Mouse (Mus musculus): ENCODE results near the gene Hrh3. TPM values are rescaled to one million over a fixed set of nuclear protein-coding genes. Genes with fewer than 3 reads are reported as not detected.

Hrh3 gene
- polyA plus RNA-seq, 1 experiment: 0.15 TPM

DNA sequence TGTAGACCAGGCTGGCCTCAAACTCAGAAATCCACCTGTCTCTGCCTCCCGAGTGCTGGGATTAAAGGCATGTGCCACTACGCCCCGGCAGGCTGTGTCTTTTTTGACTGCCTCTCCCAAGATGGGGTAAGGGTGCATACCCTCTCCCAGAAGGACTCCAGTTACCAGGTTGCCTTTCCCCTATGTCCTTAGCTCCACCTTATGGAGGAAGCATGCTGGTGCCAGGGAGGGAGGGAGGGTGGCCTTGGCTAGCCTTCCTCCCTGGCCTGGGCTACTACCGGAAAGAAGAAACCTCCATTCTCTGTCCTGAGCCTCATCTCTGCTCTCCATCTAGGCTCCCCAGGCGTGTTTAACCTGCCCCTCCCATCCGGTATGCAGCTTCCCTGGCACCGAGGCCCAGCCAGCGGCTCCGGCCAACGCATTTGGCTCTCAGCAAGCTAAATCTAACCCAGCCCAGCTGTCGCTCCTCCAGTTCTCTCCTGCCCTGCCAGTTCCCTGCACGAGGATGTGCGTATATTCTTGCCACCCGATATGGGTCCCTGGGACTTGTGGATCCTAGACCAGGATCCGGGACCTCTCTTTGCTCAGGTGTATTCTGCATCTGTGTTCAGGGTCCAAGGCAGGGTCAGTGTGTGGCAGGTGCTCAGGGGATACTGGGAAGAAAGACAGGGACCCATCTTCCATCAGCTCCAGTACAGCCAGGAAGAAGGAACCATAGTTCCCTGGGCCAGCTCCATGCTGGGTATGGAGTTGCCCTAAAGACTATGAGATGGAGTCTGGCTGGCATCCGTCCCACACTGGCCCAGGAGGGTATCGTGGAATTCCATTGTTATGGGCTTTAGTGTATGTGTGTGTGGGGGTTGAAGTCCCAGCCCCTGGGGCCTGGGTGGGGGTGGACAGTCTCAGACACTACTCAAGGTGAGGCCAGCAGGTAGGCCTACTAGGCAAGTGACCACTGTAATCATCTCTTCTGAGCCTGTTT lies 9.9 kb upstream of the Hrh3 start:
- H3K4me3 ChIP-seq (replicated peaks; ENCODE audit: extremely low read depth, low read depth, low read length): no peak overlapping the region
- peak; percentile 68 for DNase-seq
- TF ChIP-seq CTCF (IDR thresholded peaks at IDR 0.05; ENCODE audit: insufficient read depth, low read length) (peak; percentile 50), POLR2A (IDR thresholded peaks at IDR 0.05; ENCODE audit: borderline replicate concordance, extremely low read depth, low read depth, low read length) (no peak)
- H3K4me1 ChIP-seq (ENCODE audit: control insufficient read depth, insufficient read depth, low read length): peaks cover 44% of the 10 kb centered on the region
- 26% methylated on average over 17 of the region's 17 CpGs for WGBS

DNA sequence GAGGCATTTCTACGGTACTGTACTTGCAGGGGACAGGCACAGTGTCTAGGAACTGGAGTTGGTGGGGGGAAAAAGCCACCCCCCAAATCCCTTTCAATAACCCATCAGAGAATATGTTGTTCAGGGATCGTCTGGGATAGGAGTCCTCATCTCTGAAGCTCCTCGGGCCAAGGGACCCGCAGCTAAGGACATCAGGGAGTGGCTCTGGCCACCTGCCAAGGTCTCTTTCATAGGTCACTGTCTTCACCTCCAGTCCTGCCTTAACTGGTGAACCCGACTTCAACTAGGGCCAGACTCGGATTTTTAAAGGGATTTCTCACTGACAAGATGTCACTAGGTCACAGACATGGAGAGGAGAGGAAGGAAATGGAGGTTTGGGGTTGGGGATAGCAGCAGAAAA lies 4.0 kb upstream of the Hrh3 start:
- WGBS: 31% methylated on average over 6 of the region's 6 CpGs
- Histone ChIP-seq H3K4me3 (replicated peaks; ENCODE audit: extremely low read depth, low read depth, low read length) (no peak overlapping the region), H3K4me1 (ENCODE audit: control insufficient read depth, insufficient read depth, low read length) (peaks cover 3% of the 10 kb centered on the region; the same call in 1 of the 2 replicates)
- TF ChIP-seq CTCF (IDR thresholded peaks at IDR 0.05; ENCODE audit: insufficient read depth, low read length) (no peak), POLR2A (IDR thresholded peaks at IDR 0.05; ENCODE audit: borderline replicate concordance, extremely low read depth, low read depth, low read length) (no peak)
- no peak for DNase-seq

DNA sequence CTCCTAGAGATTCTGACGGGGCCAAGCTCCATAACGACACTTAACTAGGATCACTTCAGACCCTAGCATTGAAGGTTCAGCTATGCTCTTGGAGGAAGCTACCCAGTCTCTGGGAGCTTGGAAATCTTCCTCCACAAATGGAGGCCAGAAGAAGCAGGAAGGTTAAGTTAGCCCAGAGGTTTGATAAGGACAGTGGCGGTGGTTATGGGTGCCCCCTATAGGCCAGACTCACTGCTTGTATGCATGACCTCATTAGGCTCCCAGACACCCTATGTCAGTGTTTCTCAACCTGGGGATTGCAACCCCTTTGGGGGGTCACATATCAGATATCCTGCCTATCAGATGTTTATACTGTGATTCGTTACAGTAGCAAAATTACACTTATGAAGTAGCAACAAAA lies 2.8 kb upstream of the Hrh3 start:
- DNase-seq: no peak
- TF ChIP-seq POLR2A (IDR thresholded peaks at IDR 0.05; ENCODE audit: borderline replicate concordance, extremely low read depth, low read depth, low read length) (no peak), CTCF (IDR thresholded peaks at IDR 0.05; ENCODE audit: insufficient read depth, low read length) (peak; percentile 20; the same call in 1 of the 2 replicates)
- Histone ChIP-seq H3K4me3 (replicated peaks; ENCODE audit: extremely low read depth, low read depth, low read length) (no peak overlapping the region), H3K4me1 (ENCODE audit: control insufficient read depth, insufficient read depth, low read length) (peaks cover 3% of the 10 kb centered on the region; the same call in 1 of the 2 replicates)
- 66% methylated on average over 4 of the region's 4 CpGs for WGBS

- TF ChIP-seq CTCF (IDR thresholded peaks at IDR 0.05; ENCODE audit: insufficient read depth, low read length): no peak
- DNase-seq: no peak
- WGBS: 33% methylated on average over 8 of the region's 8 CpGs
- Histone ChIP-seq H3K4me1 (ENCODE audit: control insufficient read depth, insufficient read depth, low read length) (peaks cover 3% of the 10 kb centered on the region; the same call in 1 of the 2 replicates), H3K4me3 (replicated peaks; ENCODE audit: extremely low read depth, low read depth, low read length) (no peak overlapping the region)
These were observed 1.3 kb upstream of the Hrh3 start for GRCm38 (mm10) chr2:180105441-180106190.

- Histone ChIP-seq H3K4me1 (ENCODE audit: control insufficient read depth, insufficient read depth, low read length) (peaks cover 3% of the 10 kb centered on the region; the same call in 1 of the 2 replicates), H3K4me3 (replicated peaks; ENCODE audit: extremely low read depth, low read depth, low read length) (no peak overlapping the region)
- no peak for TF ChIP-seq POLR2A (IDR thresholded peaks at IDR 0.05; ENCODE audit: borderline replicate concordance, extremely low read depth, low read depth, low read length)
- no peak for TF ChIP-seq CTCF (IDR thresholded peaks at IDR 0.05; ENCODE audit: insufficient read depth, low read length)
- DNase-seq: no peak
- WGBS: 11% methylated on average over 24 of the region's 24 CpGs
These were observed 530 bp upstream of the Hrh3 start for GRCm38 (mm10) chr2:180104659-180105377.

DNA sequence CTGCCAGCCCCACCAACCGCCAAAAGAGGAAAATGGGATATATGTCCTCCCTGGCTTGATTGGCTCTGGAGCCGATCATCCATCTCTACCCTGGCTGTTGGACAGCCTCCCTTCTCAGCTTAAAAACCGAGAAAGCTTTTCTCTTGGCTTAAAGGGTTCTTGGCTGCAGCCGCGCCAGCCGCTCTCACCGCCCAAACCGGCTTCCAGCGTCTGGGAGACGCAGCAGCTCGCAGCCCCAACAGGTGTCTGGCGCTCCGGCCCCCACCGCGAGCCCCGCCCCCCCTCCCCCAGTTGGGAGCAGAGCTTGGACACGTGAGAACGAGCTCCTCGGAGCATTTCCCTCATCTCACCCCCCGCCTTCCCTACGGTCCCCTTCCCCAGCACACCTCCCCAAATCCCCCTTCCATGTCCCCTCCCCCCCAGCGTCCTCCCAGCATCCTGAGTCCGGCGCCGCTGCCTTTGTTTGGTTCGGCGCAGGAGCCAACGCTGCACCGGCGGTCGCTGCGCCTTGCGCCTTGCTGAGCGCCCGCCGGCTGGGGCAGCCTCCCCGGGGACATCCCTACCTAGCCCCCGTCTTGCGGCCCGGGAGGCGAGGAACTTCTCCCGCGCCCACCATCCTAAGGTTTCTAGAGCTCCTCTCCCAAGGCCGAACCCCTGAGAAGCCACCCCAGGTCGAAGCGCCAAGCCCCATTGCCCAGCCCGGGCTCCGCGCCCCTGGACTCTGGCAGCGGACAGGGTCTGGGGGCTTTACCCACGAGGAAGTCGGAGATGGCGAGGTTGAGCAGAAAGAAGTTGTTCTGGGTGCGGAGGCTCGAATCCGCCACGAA lies 924 bp downstream of the Hrh3 start:
- DNase-seq: no peak
- H3K4me1 ChIP-seq (ENCODE audit: control insufficient read depth, insufficient read depth, low read length): peaks cover 3% of the 10 kb centered on the region; the same call in 1 of the 2 replicates
- 1% methylated on average over 55 of the region's 57 CpGs for WGBS
- TF ChIP-seq CTCF (IDR thresholded peaks at IDR 0.05; ENCODE audit: insufficient read depth, low read length): no peak
- TF ChIP-seq POLR2A (IDR thresholded peaks at IDR 0.05; ENCODE audit: borderline replicate concordance, extremely low read depth, low read depth, low read length): no peak
- H3K4me3 ChIP-seq (replicated peaks; ENCODE audit: extremely low read depth, low read depth, low read length): no peak overlapping the region

- no peak overlapping the region for H3K4me3 ChIP-seq (replicated peaks; ENCODE audit: extremely low read depth, low read depth, low read length)
- DNase-seq: no peak
- no peak for TF ChIP-seq CTCF (IDR thresholded peaks at IDR 0.05; ENCODE audit: insufficient read depth, low read length)
- TF ChIP-seq POLR2A (IDR thresholded peaks at IDR 0.05; ENCODE audit: borderline replicate concordance, extremely low read depth, low read depth, low read length): no peak
- peaks cover 3% of the 10 kb centered on the region; the same call in 1 of the 2 replicates for H3K4me1 ChIP-seq (ENCODE audit: control insufficient read depth, insufficient read depth, low read length)
- 5% methylated on average over 15 of the region's 15 CpGs for WGBS
These were observed 4.8 kb downstream of the Hrh3 start for GRCm38 (mm10) chr2:180099529-180099928.

DNA sequence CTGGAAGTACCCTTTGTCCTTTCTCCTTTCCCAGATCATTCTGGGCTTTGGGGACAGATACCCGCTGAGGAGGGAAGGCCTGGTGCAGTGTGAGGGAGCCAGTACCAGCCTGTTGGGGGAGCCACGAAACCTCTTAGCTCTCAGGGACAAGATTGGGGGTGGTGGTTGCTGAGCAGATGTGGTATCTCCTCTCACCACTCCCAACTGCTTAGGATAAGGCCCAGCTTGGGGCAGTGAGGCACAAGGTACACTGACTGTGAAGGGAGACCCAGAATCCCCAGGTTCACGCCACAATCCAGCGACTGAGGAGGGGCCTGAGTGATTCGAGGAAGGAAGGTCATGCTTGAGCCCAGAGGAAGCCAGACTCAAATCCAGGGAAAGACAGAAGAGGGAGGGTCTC lies 6.1 kb downstream of the Hrh3 start:
- no peaks in the 10 kb centered on the region for H3K4me1 ChIP-seq (ENCODE audit: control insufficient read depth, insufficient read depth, low read length)
- no peak for DNase-seq
- H3K4me3 ChIP-seq (replicated peaks; ENCODE audit: extremely low read depth, low read depth, low read length): no peak overlapping the region
- peak; percentile 33; the same call in 1 of the 2 replicates for TF ChIP-seq CTCF (IDR thresholded peaks at IDR 0.05; ENCODE audit: insufficient read depth, low read length)
- no peak for TF ChIP-seq POLR2A (IDR thresholded peaks at IDR 0.05; ENCODE audit: borderline replicate concordance, extremely low read depth, low read depth, low read length)
- WGBS: 35% methylated on average over 5 of the region's 5 CpGs
